Mouse (Mus musculus): ENCODE measurements at regions not wholly inside any gene's neighbourhood (a gene's known extent, or its start where the extent isn't known, plus 50 kb on each side); places are given as distances from the start of the nearest gene placed in this dataset.
A peak's percentile ranks its signal among the peaks of the same experiment; 100 is the strongest.

GRCm38 (mm10) chr11:19767316-19767715 is 156.9 kb upstream of the Spred2 start:
- no peak for DNase-seq

- no peak for DNase-seq
Observed at GRCm38 (mm10) chr11:19767871-19768270, 156.3 kb upstream of the Spred2 start.

GRCm38 (mm10) chr11:19768962-19769361 is 155.2 kb upstream of the Spred2 start:
- DNase-seq, result no peak

- peak; percentile 6 for DNase-seq
Observed at GRCm38 (mm10) chr11:19774010-19774409, 150.2 kb upstream of the Spred2 start.

- no peak for DNase-seq
Observed at GRCm38 (mm10) chr11:19775741-19776140, 148.4 kb upstream of the Spred2 start.

GRCm38 (mm10) chr11:19776473-19777200 is 147.5 kb upstream of the Spred2 start:
- DNase-seq, result peak; percentile 8

- no peak for DNase-seq
Observed at GRCm38 (mm10) chr11:19778191-19778590, 146.0 kb upstream of the Spred2 start.

GRCm38 (mm10) chr11:19785110-19785509 is 139.1 kb upstream of the Spred2 start:
- DNase-seq, result no peak

- DNase-seq, result no peak
Observed at GRCm38 (mm10) chr11:19796950-19797670, 127.1 kb upstream of the Spred2 start.

- no peak for DNase-seq
Observed at GRCm38 (mm10) chr11:19809359-19809758, 114.8 kb upstream of the Spred2 start.

- DNase-seq, result no peak
Observed at GRCm38 (mm10) chr11:19811271-19811991, 112.7 kb upstream of the Spred2 start.

GRCm38 (mm10) chr11:19811992-19812690 is 112.0 kb upstream of the Spred2 start:
- DNase-seq, result no peak

- no peak for DNase-seq
Observed at GRCm38 (mm10) chr11:19813549-19813948, 110.6 kb upstream of the Spred2 start.

GRCm38 (mm10) chr11:19822991-19823390 is 101.2 kb upstream of the Spred2 start:
- no peak for DNase-seq

- no peak for DNase-seq
Observed at GRCm38 (mm10) chr11:19823461-19823895, 100.7 kb upstream of the Spred2 start.

GRCm38 (mm10) chr11:19826481-19827185 is 97.5 kb upstream of the Spred2 start:
- no peak for DNase-seq

- no peak for DNase-seq
Observed at GRCm38 (mm10) chr11:19827996-19828395, 96.2 kb upstream of the Spred2 start.

GRCm38 (mm10) chr11:19828959-19829401 is 95.2 kb upstream of the Spred2 start:
- no peak for DNase-seq

GRCm38 (mm10) chr11:19829564-19830279 is 94.5 kb upstream of the Spred2 start:
- DNase-seq, result no peak

GRCm38 (mm10) chr11:19830280-19831062 is 93.7 kb upstream of the Spred2 start:
- peak; percentile 41 for DNase-seq

Measured in adrenal gland, adult 8-10 months (tissue).